Mouse (Mus musculus) liver, adult 2 months (tissue): ENCODE measurements around the gene Ruvbl2. TPM values are rescaled to one million over a fixed set of nuclear protein-coding genes. Genes with fewer than 3 reads are reported as not detected.
"Not testable (repeated sequence)": the region's sequence is repeated elsewhere in the genome, so short reads cannot be mapped to it uniquely, and the experiment has no call there.

Experiments used
- DNase-seq: peaks from one replicate; pipeline ENCODE4 v3.0.0-alpha.2; 2011; ENCODE audit warnings: low read depth, low spot score; ENCODE audit errors: extremely low read depth
- H3K27ac ChIP-seq: fragments of 200-500 bp; replicated peaks from 2 replicates; pipeline ENCODE4 v1.5.1; 2012; ENCODE audit warnings: low read depth, mild to moderate bottlenecking, control low read depth, inconsistent platforms, low read length; ENCODE audit not compliant: insufficient read depth
- H3K27me3 ChIP-seq: fragments of 200-500 bp; 2 replicates; pipeline ENCODE4 v1.6.1; 2012; ENCODE audit warnings: mild to moderate bottlenecking, moderate library complexity, low read length, inconsistent platforms; ENCODE audit not compliant: control insufficient read depth, insufficient read depth
- H3K36me3 ChIP-seq: fragments of 200-500 bp; 2 replicates; pipeline ENCODE4 v1.6.1; 2012; ENCODE audit warnings: low read length, inconsistent platforms; ENCODE audit not compliant: control insufficient read depth, insufficient read depth
- H3K4me1 ChIP-seq: fragments of 200-500 bp; 2 replicates; pipeline ENCODE4 v1.6.1; 2011; ENCODE audit warnings: low read length; ENCODE audit not compliant: control insufficient read depth, insufficient read depth
- H3K4me3 ChIP-seq: fragments of 200-500 bp; 2 replicates; pipeline ENCODE4 v1.5.1; 2011; ENCODE audit warnings: low read depth, mild to moderate bottlenecking, control low read depth, low read length, moderate library complexity; ENCODE audit not compliant: insufficient read depth
- H3K79me2 ChIP-seq: fragments of 200-500 bp; 2 replicates; pipeline ENCODE4 v1.6.1; 2012; ENCODE audit warnings: inconsistent platforms, mild to moderate bottlenecking, low read length, moderate library complexity; ENCODE audit not compliant: control insufficient read depth, insufficient read depth
- H3K9ac ChIP-seq: fragments of 200-500 bp; 2 replicates; pipeline ENCODE4 v1.6.1; 2012; ENCODE audit warnings: low read depth, mild to moderate bottlenecking, control low read depth, inconsistent platforms, low read length
- CTCF ChIP-seq: fragments of 200-500 bp; IDR thresholded peaks from 2 replicates; pipeline ENCODE4 v1.5.1; 2011; ENCODE audit warnings: low read depth, low read length, control low read depth
- POLR2A ChIP-seq: fragments of 200-500 bp; IDR thresholded peaks from 2 replicates; pipeline ENCODE4 v1.6.1; 2011; ENCODE audit warnings: low read length, control low read depth; ENCODE audit not compliant: insufficient read depth; ENCODE audit errors: extremely low read depth
- WGBS: fragments of 180-500 bp; shearing (Covaris S2); methylation state at CpG from one replicate; pipeline ENCODE4 v1.1.7; 2018; 5-methylcytosine and 5-hydroxymethylcytosine counted together
- polyA plus RNA-seq: library from polyadenylated mRNA; depleted of rRNA; stranded (reverse); fragments of >200 nt; gene quantifications from 2 replicates; pipeline ENCODE4 v1.2.3, GENCODE M21; 2012
- total RNA-seq: library from RNA; depleted of rRNA; stranded (reverse); fragments of >200 nt; gene quantifications from 2 replicates; pipeline ENCODE4 v1.2.3, GENCODE M21; 2014

Gene Ruvbl2
- total and polyA plus RNA-seq, 2 experiments, result 8.9 to 28.8 TPM

DNA sequence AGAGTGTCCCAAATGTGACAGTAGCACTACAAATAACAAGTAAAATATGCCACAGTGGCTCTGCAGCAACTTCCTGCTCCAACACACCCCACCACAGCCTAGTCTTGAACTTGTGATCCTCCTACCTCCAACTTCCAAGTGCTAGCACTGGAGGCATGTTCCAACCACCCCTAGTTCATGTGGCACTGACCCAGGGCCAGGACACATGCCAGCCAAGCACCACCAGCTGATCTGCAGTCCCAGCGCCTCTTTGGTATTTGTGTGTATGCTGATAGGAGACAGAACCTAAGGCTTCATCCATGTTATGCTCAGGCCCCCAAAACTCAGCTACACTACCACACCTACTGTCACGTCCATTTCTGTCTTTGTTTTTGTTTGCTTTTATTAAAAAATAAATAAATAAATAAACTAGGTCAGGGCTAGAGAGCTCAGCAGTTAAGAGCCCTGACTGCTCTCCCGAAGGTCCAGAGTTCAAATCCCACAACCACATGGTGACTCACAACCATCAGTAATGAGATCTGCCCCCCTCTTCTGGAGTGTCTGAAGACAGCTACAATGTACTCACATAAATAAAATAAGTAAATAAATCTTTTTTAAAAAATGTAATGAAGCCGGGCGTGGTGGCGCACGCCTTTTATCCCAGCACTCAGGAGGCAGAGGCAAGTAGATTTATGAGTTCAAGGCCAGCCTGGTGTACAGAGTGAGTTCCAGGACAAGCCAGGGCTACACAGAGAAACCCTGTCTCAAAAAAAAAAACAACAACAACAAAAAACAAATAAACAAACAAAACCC, 26.3 kb upstream of the Ruvbl2 start:
- peak; percentile 51 for DNase-seq
- no peak overlapping the region for H3K4me3 ChIP-seq
- no peak overlapping the region for H3K27ac ChIP-seq

DNA sequence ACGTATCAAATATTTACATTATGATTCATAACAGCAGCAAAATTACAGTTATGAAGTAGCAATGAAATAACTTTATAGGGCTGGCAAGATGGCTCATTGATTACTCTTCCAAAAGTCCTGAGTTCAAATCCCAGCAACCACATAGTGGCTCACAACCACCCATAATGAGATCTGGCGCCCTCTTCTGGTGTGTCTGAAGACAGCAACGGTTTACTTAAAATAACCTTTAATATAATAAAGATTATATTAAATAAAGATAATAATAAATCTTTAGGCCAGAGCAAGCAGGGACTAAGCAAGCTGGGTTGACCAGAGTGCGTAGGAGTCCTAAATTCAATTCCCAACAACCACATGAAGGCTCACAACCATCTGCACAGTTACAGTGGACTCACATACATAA, 25.0 kb upstream of the Ruvbl2 start:
- not testable (repeated sequence) for H3K9ac ChIP-seq, H3K27me3 ChIP-seq, H3K4me3 ChIP-seq, DNase-seq, H3K27ac ChIP-seq
- H3K36me3 ChIP-seq, result peaks cover 14% of the 10 kb centered on the region
- H3K79me2 ChIP-seq, result peaks cover 23% of the 10 kb centered on the region
- peaks cover 21% of the 10 kb centered on the region for H3K4me1 ChIP-seq
- 79% methylated on average over 4 of the region's 4 CpGs for WGBS

More for the DNA sequence above, 26.3 kb upstream of the Ruvbl2 start:
- peaks cover 4% of the 10 kb centered on the region for H3K36me3 ChIP-seq
- TF ChIP-seq POLR2A, result no peak
- no peak for TF ChIP-seq CTCF
- H3K27me3 ChIP-seq, result no peaks in the 10 kb centered on the region
- 72% methylated on average over 7 of the region's 7 CpGs for WGBS
- peaks cover 21% of the 10 kb centered on the region for H3K4me1 ChIP-seq
- H3K79me2 ChIP-seq, result peaks cover 17% of the 10 kb centered on the region
- no peak overlapping the region for H3K9ac ChIP-seq

DNA sequence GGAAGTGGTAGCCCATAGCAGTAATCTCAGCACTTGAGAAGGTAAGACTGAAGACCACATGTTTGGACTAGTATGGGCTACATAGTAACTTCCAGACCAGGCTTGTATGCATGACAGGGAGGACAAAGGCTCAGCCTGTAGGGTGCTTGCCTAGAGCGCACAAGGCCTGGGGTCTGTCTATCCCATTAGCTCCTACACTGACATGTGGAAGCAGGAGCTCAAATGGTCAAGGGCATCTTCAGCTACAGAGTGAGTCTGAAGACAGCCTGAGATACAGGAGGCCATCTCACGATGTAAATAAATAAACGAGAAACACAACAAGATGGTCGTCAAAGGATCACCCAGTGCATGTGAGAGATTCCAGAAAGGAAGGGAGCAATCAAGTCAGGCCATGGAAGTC, 24.4 kb upstream of the Ruvbl2 start:
- Histone ChIP-seq H3K79me2 (peaks cover 23% of the 10 kb centered on the region), H3K36me3 (peaks cover 18% of the 10 kb centered on the region), H3K27ac (no peak overlapping the region), H3K4me3 (no peak overlapping the region), H3K27me3 (no peaks in the 10 kb centered on the region), H3K4me1 (peaks cover 23% of the 10 kb centered on the region), H3K9ac (no peak overlapping the region)
- no peak for TF ChIP-seq POLR2A
- TF ChIP-seq CTCF, result no peak
- DNase-seq, result no peak
- WGBS, result 82% methylated on average over 4 of the region's 4 CpGs

DNA sequence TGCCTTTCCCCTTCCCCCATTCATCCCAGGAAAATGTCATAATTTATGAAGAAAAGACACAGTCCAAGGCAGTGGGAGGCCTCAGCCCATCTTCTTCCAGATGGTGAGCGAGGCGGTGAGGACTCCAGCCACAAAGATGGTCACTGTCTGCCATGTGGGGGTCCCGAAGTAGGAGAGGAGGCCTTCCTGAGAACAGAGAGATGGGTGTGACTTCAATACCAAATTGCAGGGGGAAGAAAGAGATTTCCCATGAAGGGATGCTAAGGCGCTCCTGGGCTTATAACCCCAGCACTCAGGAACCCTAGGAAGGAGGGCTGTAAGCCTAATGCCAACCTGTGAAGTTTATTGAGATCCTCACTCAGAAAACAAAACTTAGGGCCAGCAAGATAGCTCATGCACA, 23.9 kb upstream of the Ruvbl2 start:
- no peak for DNase-seq
- 84% methylated on average over 4 of the region's 4 CpGs for WGBS
- no peak for TF ChIP-seq POLR2A
- TF ChIP-seq CTCF, result no peak
- Histone ChIP-seq H3K79me2 (peaks cover 23% of the 10 kb centered on the region), H3K27ac (peak overlapping the region; percentile 74), H3K4me1 (peaks cover 23% of the 10 kb centered on the region), H3K36me3 (peaks cover 18% of the 10 kb centered on the region), H3K4me3 (no peak overlapping the region), H3K9ac (no peak overlapping the region), H3K27me3 (no peaks in the 10 kb centered on the region)

DNA sequence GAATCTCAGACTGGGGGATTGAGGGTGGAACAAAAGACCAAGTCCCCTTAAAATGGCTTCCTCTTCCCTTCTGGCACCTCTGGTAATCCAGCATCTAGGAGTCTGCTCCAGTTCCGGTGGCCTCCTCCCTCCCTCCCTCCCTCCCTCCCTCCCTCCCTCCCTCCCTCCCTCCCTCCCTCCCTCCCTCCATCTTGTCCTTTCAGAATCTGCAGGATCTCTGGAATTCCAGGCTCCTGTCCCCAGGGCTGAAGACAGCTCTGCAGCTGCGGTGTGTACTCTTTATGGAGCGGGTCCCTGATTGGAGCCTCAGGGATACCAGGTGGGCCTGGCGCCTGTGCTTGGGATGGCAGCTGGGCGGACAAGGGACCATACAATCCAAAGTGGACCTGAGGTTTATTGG, 23.4 kb upstream of the Ruvbl2 start:
- H3K4me3 ChIP-seq, result peak overlapping the region; percentile 32; the same call in 1 of the 2 replicates
- peaks cover 18% of the 10 kb centered on the region for H3K36me3 ChIP-seq
- peak overlapping the region; percentile 76 for H3K9ac ChIP-seq
- 58% methylated on average over 4 of the region's 5 CpGs for WGBS
- H3K27ac ChIP-seq, result peak overlapping the region; percentile 99
- peaks cover 23% of the 10 kb centered on the region for H3K4me1 ChIP-seq
- no peak for DNase-seq
- TF ChIP-seq CTCF, result no peak
- peaks cover 20% of the 10 kb centered on the region for H3K79me2 ChIP-seq
- no peaks in the 10 kb centered on the region for H3K27me3 ChIP-seq

DNA sequence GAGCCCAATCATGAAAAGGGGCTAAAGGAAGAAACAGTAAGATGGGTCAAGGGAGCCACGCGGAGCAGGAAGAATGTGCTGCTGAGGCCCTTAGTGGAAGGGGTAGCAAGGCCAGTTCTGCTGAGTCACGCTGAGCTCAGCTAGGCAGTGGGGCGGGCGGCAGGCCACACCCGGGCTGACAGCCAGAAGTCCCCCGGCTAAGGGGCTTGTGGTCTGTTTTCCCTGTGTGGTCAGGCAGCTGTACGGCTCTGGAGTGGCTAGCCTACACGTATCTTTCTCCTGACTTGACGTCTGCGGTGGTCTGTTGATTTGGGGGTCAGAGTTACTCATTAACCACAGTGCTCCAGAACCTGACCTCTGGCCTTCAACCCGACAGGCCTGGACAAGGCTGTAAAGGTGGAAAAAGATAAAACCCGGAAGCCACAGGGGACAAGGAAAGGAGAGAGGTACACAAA, 23.0 kb upstream of the Ruvbl2 start:
- H3K4me1 ChIP-seq, result peaks cover 24% of the 10 kb centered on the region
- TF ChIP-seq CTCF, result no peak
- 0 out of 2 replicates have a peak, but pooled peaks have one; percentile 18 for TF ChIP-seq POLR2A
- peak overlapping the region; percentile 99 for H3K27ac ChIP-seq
- peaks cover 16% of the 10 kb centered on the region for H3K79me2 ChIP-seq
- peak; percentile 92 for DNase-seq
- peaks cover 18% of the 10 kb centered on the region for H3K36me3 ChIP-seq
- no peaks in the 10 kb centered on the region for H3K27me3 ChIP-seq
- WGBS, result 5% methylated on average over 13 of the region's 13 CpGs
- H3K4me3 ChIP-seq, result peak overlapping the region; percentile 72
- peak overlapping the region; percentile 76 for H3K9ac ChIP-seq
